Mouse (Mus musculus): Measurements from ENCODE around the gene Cadm2.

Cadm2 gene

GRCm38 (mm10) chr16:66761546-66762473 lies 858.9 kb downstream of the Cadm2 start:
- no peak for DNase-seq (ENCODE audit: low read depth, low spot score)

GRCm38 (mm10) chr16:66748533-66748932 lies 872.2 kb downstream of the Cadm2 start:
- no peak for DNase-seq (ENCODE audit: low read depth, low spot score)

- DNase-seq (ENCODE audit: low read depth, low spot score): no peak
Measured at GRCm38 (mm10) chr16:66731212-66731611, 889.5 kb downstream of the Cadm2 start.

- no peak for DNase-seq (ENCODE audit: low read depth, low spot score)
Measured at GRCm38 (mm10) chr16:66706476-66706875, 914.2 kb downstream of the Cadm2 start.

GRCm38 (mm10) chr16:66694783-66695182 lies 925.9 kb downstream of the Cadm2 start:
- no peak for DNase-seq (ENCODE audit: low read depth, low spot score)

GRCm38 (mm10) chr16:66677241-66677640 lies 943.5 kb downstream of the Cadm2 start:
- no peak for DNase-seq (ENCODE audit: low read depth, low spot score)

- DNase-seq (ENCODE audit: low read depth, low spot score): no peak
Measured at GRCm38 (mm10) chr16:66651013-66651362, 969.7 kb downstream of the Cadm2 start.

- no peak for DNase-seq (ENCODE audit: low read depth, low spot score)
Measured at GRCm38 (mm10) chr16:66650348-66651012, 970.2 kb downstream of the Cadm2 start.

GRCm38 (mm10) chr16:66647798-66648197 lies 972.9 kb downstream of the Cadm2 start:
- DNase-seq (ENCODE audit: low read depth, low spot score): no peak

GRCm38 (mm10) chr16:66643606-66644005 lies 977.1 kb downstream of the Cadm2 start:
- no peak for DNase-seq (ENCODE audit: low read depth, low spot score)

- no peak for DNase-seq (ENCODE audit: low read depth, low spot score)
Measured at GRCm38 (mm10) chr16:66627527-66627926, 993.2 kb downstream of the Cadm2 start.

GRCm38 (mm10) chr16:66622423-66622822 lies 998.3 kb downstream of the Cadm2 start:
- DNase-seq (ENCODE audit: low read depth, low spot score): no peak

- no peak for DNase-seq (ENCODE audit: low read depth, low spot score)
Measured at GRCm38 (mm10) chr16:66612624-66613023, 1008.1 kb downstream of the Cadm2 start.

Measured in WW6 (cell line).